Mouse (Mus musculus) midbrain, postnatal 0 days (tissue): ENCODE measurements at regions not wholly inside any gene's neighbourhood (a gene's known extent, or its start where the extent isn't known, plus 50 kb on each side); places are given as distances from the start of the nearest gene placed in this dataset.

Source experiments
- ATAC-seq: fragments of 200-750 bp; cut with Nextera tagmentation; 2 replicates; pipeline ENCODE4 v1.8.0; 2017; ENCODE audit warnings: moderate number of reproducible peaks, mild to moderate bottlenecking, moderate TSS enrichment, moderate library complexity; ENCODE audit not compliant: low FRiP score
- DNase-seq: peaks from one replicate; pipeline ENCODE4 v3.0.0-alpha.2; 2015; ENCODE audit warnings: low spot score
- H3K27ac ChIP-seq: fragments of 300-500 bp; sonication (generic); 2 replicates; pipeline ENCODE4 v1.5.1; 2014; ENCODE audit warnings: low read depth, mild to moderate bottlenecking, low read length, mixed read lengths
- H3K27me3 ChIP-seq: fragments of 300-500 bp; sonication (generic); 2 replicates; pipeline ENCODE4 v1.6.1; 2014; ENCODE audit warnings: low read length, control low read depth, mixed read lengths; ENCODE audit not compliant: insufficient read depth
- H3K36me3 ChIP-seq: fragments of 300-500 bp; sonication (generic); 2 replicates; pipeline ENCODE4 v1.6.1; 2014; ENCODE audit warnings: low read length, control low read depth, mixed read lengths; ENCODE audit not compliant: insufficient read depth
- H3K4me1 ChIP-seq: fragments of 300-500 bp; sonication (generic); 2 replicates; pipeline ENCODE4 v1.6.1; 2014; ENCODE audit warnings: mild to moderate bottlenecking, control low read depth, antibody characterized with exemption, low read length, mixed read lengths; ENCODE audit not compliant: insufficient read depth
- H3K4me2 ChIP-seq: fragments of 300-500 bp; sonication (generic); 2 replicates; pipeline ENCODE4 v1.6.1; 2014; ENCODE audit warnings: low read depth, mild to moderate bottlenecking, low read length, mixed read lengths; ENCODE audit not compliant: poor library complexity, severe bottlenecking
- H3K4me3 ChIP-seq: fragments of 300-500 bp; sonication (generic); 2 replicates; pipeline ENCODE4 v1.5.1; 2014; ENCODE audit warnings: low read depth, mild to moderate bottlenecking, low read length, moderate library complexity
- H3K9ac ChIP-seq: fragments of 300-500 bp; sonication (generic); replicated peaks from 2 replicates; pipeline ENCODE4 v1.6.1; 2014; ENCODE audit warnings: mild to moderate bottlenecking, low read length, moderate library complexity, mixed read lengths; ENCODE audit not compliant: poor library complexity, severe bottlenecking
- H3K9me3 ChIP-seq: fragments of 300-500 bp; sonication (generic); 2 replicates; pipeline ENCODE4 v1.6.1; 2016; ENCODE audit warnings: low read length, control low read depth
- CTCF ChIP-seq: IDR thresholded peaks from 2 replicates; pipeline ENCODE4 v1.5.1; 2016; ENCODE audit warnings: antibody characterized with exemption, mild to moderate bottlenecking
- WGBS: fragments of 180-500 bp; shearing (Covaris S2); extraction: QIAGEN DNeasy Blood & Tissue Kit; methylation state at CpG from one replicate; pipeline ENCODE4 v1.1.7; 2014; 5-methylcytosine and 5-hydroxymethylcytosine counted together

GRCm38 (mm10) chr11:39298782-39299181 lies 1396.2 kb downstream of the Mat2b start:
- ATAC-seq (no peak), DNase-seq (peak; percentile 42)
- H3K4me2 ChIP-seq, result no peak overlapping the region
- no peak overlapping the region for H3K27ac ChIP-seq
- H3K27me3 ChIP-seq, result no peaks in the 10 kb centered on the region
- H3K9ac ChIP-seq, result no peak overlapping the region
- H3K9me3 ChIP-seq, result no peaks in the 10 kb centered on the region
- no peak for TF ChIP-seq CTCF
- H3K36me3 ChIP-seq, result no peaks in the 10 kb centered on the region
- H3K4me3 ChIP-seq, result no peak overlapping the region
- H3K4me1 ChIP-seq, result no peaks in the 10 kb centered on the region

- Histone ChIP-seq H3K4me2 (no peak overlapping the region), H3K9me3 (no peaks in the 10 kb centered on the region), H3K27me3 (no peaks in the 10 kb centered on the region), H3K27ac (no peak overlapping the region), H3K4me1 (no peaks in the 10 kb centered on the region), H3K4me3 (no peak overlapping the region), H3K9ac (no peak overlapping the region), H3K36me3 (no peaks in the 10 kb centered on the region)
- ATAC-seq (no peak), DNase-seq (no peak)
- WGBS, result 51% methylated on average over 1 of the region's 1 CpGs
- TF ChIP-seq CTCF, result no peak
Measured at GRCm38 (mm10) chr11:39255425-39255824, 1439.6 kb downstream of the Mat2b start.

GRCm38 (mm10) chr11:39228335-39228734 lies 1466.7 kb downstream of the Mat2b start:
- Histone ChIP-seq H3K27me3 (no peaks in the 10 kb centered on the region), H3K4me1 (no peaks in the 10 kb centered on the region), H3K27ac (no peak overlapping the region), H3K4me2 (no peak overlapping the region), H3K4me3 (no peak overlapping the region), H3K9me3 (no peaks in the 10 kb centered on the region), H3K9ac (no peak overlapping the region), H3K36me3 (no peaks in the 10 kb centered on the region)
- WGBS, result 40% methylated on average over 6 of the region's 6 CpGs
- DNase-seq, result peak; percentile 70
- no peak for ATAC-seq
- no peak for TF ChIP-seq CTCF

GRCm38 (mm10) chr11:39224696-39225095 lies 1470.3 kb downstream of the Mat2b start:
- H3K9ac ChIP-seq, result no peak overlapping the region
- H3K9me3 ChIP-seq, result no peaks in the 10 kb centered on the region
- WGBS, result 35% methylated on average over 2 of the region's 2 CpGs
- no peaks in the 10 kb centered on the region for H3K36me3 ChIP-seq
- no peak overlapping the region for H3K4me2 ChIP-seq
- no peak for TF ChIP-seq CTCF
- H3K4me1 ChIP-seq, result no peaks in the 10 kb centered on the region
- H3K4me3 ChIP-seq, result no peak overlapping the region
- no peaks in the 10 kb centered on the region for H3K27me3 ChIP-seq
- no peak overlapping the region for H3K27ac ChIP-seq
- ATAC-seq (no peak), DNase-seq (peak; percentile 52)

- TF ChIP-seq CTCF, result no peak
- no peaks in the 10 kb centered on the region for H3K36me3 ChIP-seq
- H3K4me1 ChIP-seq, result no peaks in the 10 kb centered on the region
- WGBS, result 45% methylated on average over 2 of the region's 2 CpGs
- H3K27ac ChIP-seq, result no peak overlapping the region
- H3K4me3 ChIP-seq, result no peak overlapping the region
- H3K9me3 ChIP-seq, result no peaks in the 10 kb centered on the region
- ATAC-seq, result no peak
- H3K4me2 ChIP-seq, result no peak overlapping the region
- no peaks in the 10 kb centered on the region for H3K27me3 ChIP-seq
- peak; percentile 29 for DNase-seq
- no peak overlapping the region for H3K9ac ChIP-seq
Measured at GRCm38 (mm10) chr11:39223397-39223796, 1471.6 kb downstream of the Mat2b start.
